Mouse (Mus musculus): ENCODE data around the gene Nt5c3b. TPM values are rescaled to one million over a fixed set of nuclear protein-coding genes. Genes with fewer than 3 reads are reported as not detected.
A peak's percentile ranks its signal among the peaks of the same experiment; 100 is the strongest.

Nt5c3b gene
- polyA plus RNA-seq, 1 experiment from 2014 or later, result 120 TPM

GRCm38 (mm10) chr11:100391081-100391883, 50.3 kb downstream of the Nt5c3b start:
- WGBS, result 69% methylated on average over 9 of the region's 9 CpGs
- Histone ChIP-seq H3K36me3 (ENCODE audit: control insufficient read depth, insufficient read depth) (no peaks in the 10 kb centered on the region), H3K9me3 (ENCODE audit: control insufficient read depth, low read length) (no peaks in the 10 kb centered on the region), H3K4me2 (ENCODE audit: low read length) (no peak overlapping the region), H3K4me1 (replicated peaks; ENCODE audit: control insufficient read depth, insufficient read depth, low read length) (peaks cover 19% of the 10 kb centered on the region), H3K27me3 (replicated peaks; ENCODE audit: control insufficient read depth, insufficient read depth, low read length) (0 out of 2 replicates have a peak, but pooled peaks cover 4% of the 10 kb centered on the region), H3K9ac (replicated peaks; ENCODE audit: low read depth, low read length) (no peak overlapping the region), H3K4me3 (replicated peaks; ENCODE audit: low read length) (no peak overlapping the region), H3K27ac (ENCODE audit: low read length) (peak overlapping the region; percentile 42; the same call in 1 of the 2 replicates)
- ATAC-seq, result no peak

- H3K27me3 ChIP-seq (replicated peaks; ENCODE audit: control insufficient read depth, insufficient read depth, low read length), result no peaks in the 10 kb centered on the region
- WGBS, result 39% methylated on average over 8 of the region's 8 CpGs
- no peak overlapping the region for H3K9ac ChIP-seq (replicated peaks; ENCODE audit: low read depth, low read length)
- H3K4me2 ChIP-seq (ENCODE audit: low read length), result no peak overlapping the region
- H3K27ac ChIP-seq (ENCODE audit: low read length), result no peak overlapping the region
- no peaks in the 10 kb centered on the region for H3K9me3 ChIP-seq (ENCODE audit: control insufficient read depth, low read length)
- no peak for ATAC-seq
- H3K4me1 ChIP-seq (replicated peaks; ENCODE audit: control insufficient read depth, insufficient read depth, low read length), result peaks cover 7% of the 10 kb centered on the region
- H3K4me3 ChIP-seq (replicated peaks; ENCODE audit: low read length), result no peak overlapping the region
- no peaks in the 10 kb centered on the region for H3K36me3 ChIP-seq (ENCODE audit: control insufficient read depth, insufficient read depth)
Measured at GRCm38 (mm10) chr11:100389931-100390445, 51.6 kb downstream of the Nt5c3b start.

- 84% methylated on average over 6 of the region's 6 CpGs for WGBS
- Histone ChIP-seq H3K9ac (replicated peaks; ENCODE audit: low read depth, low read length) (no peak overlapping the region), H3K4me1 (replicated peaks; ENCODE audit: control insufficient read depth, insufficient read depth, low read length) (peaks cover 5% of the 10 kb centered on the region), H3K27me3 (replicated peaks; ENCODE audit: control insufficient read depth, insufficient read depth, low read length) (no peaks in the 10 kb centered on the region), H3K9me3 (ENCODE audit: control insufficient read depth, low read length) (no peaks in the 10 kb centered on the region), H3K36me3 (ENCODE audit: control insufficient read depth, insufficient read depth) (peaks cover 2% of the 10 kb centered on the region; the same call in 1 of the 2 replicates), H3K4me3 (replicated peaks; ENCODE audit: low read length) (no peak overlapping the region), H3K27ac (ENCODE audit: low read length) (no peak overlapping the region), H3K4me2 (ENCODE audit: low read length) (no peak overlapping the region)
- no peak for ATAC-seq
Measured at GRCm38 (mm10) chr11:100388588-100388987, 53.0 kb downstream of the Nt5c3b start.

GRCm38 (mm10) chr11:100387589-100388375, 53.8 kb downstream of the Nt5c3b start:
- Histone ChIP-seq H3K9ac (replicated peaks; ENCODE audit: low read depth, low read length) (no peak overlapping the region), H3K27ac (ENCODE audit: low read length) (peak overlapping the region; percentile 16; the same call in 1 of the 2 replicates), H3K9me3 (ENCODE audit: control insufficient read depth, low read length) (no peaks in the 10 kb centered on the region), H3K4me1 (replicated peaks; ENCODE audit: control insufficient read depth, insufficient read depth, low read length) (peaks cover 5% of the 10 kb centered on the region), H3K4me2 (ENCODE audit: low read length) (no peak overlapping the region), H3K4me3 (replicated peaks; ENCODE audit: low read length) (no peak overlapping the region), H3K36me3 (ENCODE audit: control insufficient read depth, insufficient read depth) (peaks cover 7% of the 10 kb centered on the region; the same call in 1 of the 2 replicates), H3K27me3 (replicated peaks; ENCODE audit: control insufficient read depth, insufficient read depth, low read length) (no peaks in the 10 kb centered on the region)
- 58% methylated on average over 14 of the region's 14 CpGs for WGBS
- no peak for ATAC-seq

- Histone ChIP-seq H3K9me3 (ENCODE audit: control insufficient read depth, low read length) (no peaks in the 10 kb centered on the region), H3K4me1 (replicated peaks; ENCODE audit: control insufficient read depth, insufficient read depth, low read length) (peaks cover 5% of the 10 kb centered on the region)
- WGBS, result 80% methylated on average over 6 of the region's 6 CpGs
Measured at GRCm38 (mm10) chr11:100387111-100387510, 54.5 kb downstream of the Nt5c3b start.

GRCm38 (mm10) chr11:100386586-100386985, 55.0 kb downstream of the Nt5c3b start:
- no peak overlapping the region for H3K9ac ChIP-seq (replicated peaks; ENCODE audit: low read depth, low read length)
- no peak overlapping the region for H3K4me3 ChIP-seq (replicated peaks; ENCODE audit: low read length)
- peaks cover 5% of the 10 kb centered on the region for H3K4me1 ChIP-seq (replicated peaks; ENCODE audit: control insufficient read depth, insufficient read depth, low read length)
- no peak overlapping the region for H3K27ac ChIP-seq (ENCODE audit: low read length)
- WGBS, result 49% methylated on average over 5 of the region's 5 CpGs
- peaks cover 10% of the 10 kb centered on the region for H3K36me3 ChIP-seq (ENCODE audit: control insufficient read depth, insufficient read depth)
- H3K27me3 ChIP-seq (replicated peaks; ENCODE audit: control insufficient read depth, insufficient read depth, low read length), result no peaks in the 10 kb centered on the region
- no peaks in the 10 kb centered on the region for H3K9me3 ChIP-seq (ENCODE audit: control insufficient read depth, low read length)
- no peak for ATAC-seq
- no peak overlapping the region for H3K4me2 ChIP-seq (ENCODE audit: low read length)

More at GRCm38 (mm10) chr11:100387111-100387510, 54.5 kb downstream of the Nt5c3b start:
- H3K36me3 ChIP-seq (ENCODE audit: control insufficient read depth, insufficient read depth), result peaks cover 7% of the 10 kb centered on the region; the same call in 1 of the 2 replicates
- no peaks in the 10 kb centered on the region for H3K27me3 ChIP-seq (replicated peaks; ENCODE audit: control insufficient read depth, insufficient read depth, low read length)
- H3K27ac ChIP-seq (ENCODE audit: low read length), result no peak overlapping the region
- no peak overlapping the region for H3K4me2 ChIP-seq (ENCODE audit: low read length)
- ATAC-seq, result no peak
- no peak overlapping the region for H3K9ac ChIP-seq (replicated peaks; ENCODE audit: low read depth, low read length)
- H3K4me3 ChIP-seq (replicated peaks; ENCODE audit: low read length), result no peak overlapping the region

GRCm38 (mm10) chr11:100385016-100385415, 56.6 kb downstream of the Nt5c3b start:
- Histone ChIP-seq H3K36me3 (ENCODE audit: control insufficient read depth, insufficient read depth) (peaks cover 12% of the 10 kb centered on the region), H3K4me1 (replicated peaks; ENCODE audit: control insufficient read depth, insufficient read depth, low read length) (peaks cover 5% of the 10 kb centered on the region)

GRCm38 (mm10) chr11:100382682-100383081, 58.9 kb downstream of the Nt5c3b start:
- H3K4me1 ChIP-seq (replicated peaks; ENCODE audit: control insufficient read depth, insufficient read depth, low read length), result no peaks in the 10 kb centered on the region
- no peak overlapping the region for H3K27ac ChIP-seq (ENCODE audit: low read length)
- no peak overlapping the region for H3K4me3 ChIP-seq (replicated peaks; ENCODE audit: low read length)
- no peaks in the 10 kb centered on the region for H3K9me3 ChIP-seq (ENCODE audit: control insufficient read depth, low read length)
- no peaks in the 10 kb centered on the region for H3K27me3 ChIP-seq (replicated peaks; ENCODE audit: control insufficient read depth, insufficient read depth, low read length)
- H3K4me2 ChIP-seq (ENCODE audit: low read length), result no peak overlapping the region
- no peak for ATAC-seq
- peaks cover 16% of the 10 kb centered on the region for H3K36me3 ChIP-seq (ENCODE audit: control insufficient read depth, insufficient read depth)
- WGBS, result 78% methylated on average over 6 of the region's 6 CpGs
- H3K9ac ChIP-seq (replicated peaks; ENCODE audit: low read depth, low read length), result no peak overlapping the region

More at GRCm38 (mm10) chr11:100385016-100385415, 56.6 kb downstream of the Nt5c3b start:
- no peak overlapping the region for H3K9ac ChIP-seq (replicated peaks; ENCODE audit: low read depth, low read length)
- H3K27me3 ChIP-seq (replicated peaks; ENCODE audit: control insufficient read depth, insufficient read depth, low read length), result no peaks in the 10 kb centered on the region
- H3K9me3 ChIP-seq (ENCODE audit: control insufficient read depth, low read length), result no peaks in the 10 kb centered on the region
- no peak overlapping the region for H3K4me3 ChIP-seq (replicated peaks; ENCODE audit: low read length)
- no peak overlapping the region for H3K4me2 ChIP-seq (ENCODE audit: low read length)
- H3K27ac ChIP-seq (ENCODE audit: low read length), result no peak overlapping the region
- ATAC-seq, result no peak
- WGBS, result 84% methylated on average over 3 of the region's 3 CpGs

GRCm38 (mm10) chr11:100379311-100379710, 62.3 kb downstream of the Nt5c3b start:
- Histone ChIP-seq H3K4me3 (replicated peaks; ENCODE audit: low read length) (no peak overlapping the region), H3K4me1 (replicated peaks; ENCODE audit: control insufficient read depth, insufficient read depth, low read length) (no peaks in the 10 kb centered on the region), H3K27me3 (replicated peaks; ENCODE audit: control insufficient read depth, insufficient read depth, low read length) (no peaks in the 10 kb centered on the region), H3K9me3 (ENCODE audit: control insufficient read depth, low read length) (no peaks in the 10 kb centered on the region), H3K4me2 (ENCODE audit: low read length) (no peak overlapping the region), H3K27ac (ENCODE audit: low read length) (no peak overlapping the region), H3K9ac (replicated peaks; ENCODE audit: low read depth, low read length) (no peak overlapping the region), H3K36me3 (ENCODE audit: control insufficient read depth, insufficient read depth) (peaks cover 27% of the 10 kb centered on the region)
- ATAC-seq, result no peak
- WGBS, result 88% methylated on average over 4 of the region's 4 CpGs
